Mouse (Mus musculus): Measurements from ENCODE around the gene Ift88. TPM values are rescaled to one million over a fixed set of nuclear protein-coding genes. Genes with fewer than 3 reads are reported as not detected.

Gene Ift88
- total and polyA plus RNA-seq, 3 experiments, result 6.7 to 12.3 (median 8.1) TPM

DNA sequence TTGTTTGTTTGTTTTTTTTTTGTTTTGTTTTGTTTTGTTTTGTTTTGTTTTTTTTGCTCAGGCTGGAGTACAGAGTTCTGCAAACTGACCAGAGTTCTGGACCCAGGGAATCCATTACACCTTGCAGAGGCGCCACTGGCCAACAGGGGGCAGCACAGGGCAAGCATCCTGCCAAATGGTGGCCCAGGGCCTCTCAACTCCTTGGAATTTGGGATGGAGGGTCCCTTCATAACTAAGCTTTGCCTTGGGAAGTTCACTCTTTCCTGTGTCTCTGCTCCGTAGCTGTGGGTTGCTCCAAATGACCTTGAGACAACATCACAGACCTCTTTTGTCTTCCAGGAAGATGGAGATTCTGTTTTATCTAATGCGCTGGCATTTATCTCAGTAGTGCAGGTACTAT lies 109.4 kb downstream of the Ift88 start:
- Histone ChIP-seq H3K9ac (ENCODE audit: insufficient read depth, low read depth) (no peak overlapping the region), H3K27ac (ENCODE audit: insufficient read depth, low read depth) (no peak overlapping the region), H3K79me2 (replicated peaks; ENCODE audit: control insufficient read depth, extremely low read depth, insufficient read depth, poor library complexity, severe bottlenecking) (no peaks in the 10 kb centered on the region), H3K4me1 (ENCODE audit: control insufficient read depth in 1 of 2, insufficient read depth in 2 of 2) (peaks cover 0 to 9% of the 10 kb centered on the region in 2 experiments; a peak in 2 of 4 replicates), H3K4me2 (ENCODE audit: insufficient read depth, low read depth, poor library complexity, severe bottlenecking) (no peak overlapping the region), H3K27me3 (replicated peaks) (peaks cover 4% of the 10 kb centered on the region), H3K36me3 (replicated peaks in 1 of 2; ENCODE audit: control insufficient read depth in 1 of 2, insufficient read depth in 1 of 2, low read length in 1 of 2) (no peaks in the 10 kb centered on the region), H3K9me3 (replicated peaks; ENCODE audit: low read length) (no peaks in the 10 kb centered on the region), H3K4me3 (replicated peaks in 1 of 3; ENCODE audit: low read depth in 2 of 3, low read length in 2 of 3, poor library complexity in 1 of 3) (no peak overlapping the region)
- dilution Hi-C loops (cut with MboI; ENCODE audit: extremely low pct_ligation_motif_present, extremely low pct_unique_long_range_greater_than_20kb, low sequenced_read_pairs) (no loop called here), in situ Hi-C loops (cut with MboI; ENCODE audit: low pct_ligation_motif_present, low pct_unique_long_range_greater_than_20kb, low sequenced_read_pairs) (no loop called here)
- peak; percentile 32 for DNase-seq (ENCODE audit: extremely low read depth)
- no peak for TF ChIP-seq HCFC1 (IDR thresholded peaks at IDR 0.05; ENCODE audit: low read depth, low read length)
- TF ChIP-seq RAD21 (IDR thresholded peaks at IDR 0.05; ENCODE audit: low read depth, low read length), result peak; percentile 66
- no peak for TF ChIP-seq BHLHE40 (IDR thresholded peaks at IDR 0.05; ENCODE audit: low read depth, low read length)
- TF ChIP-seq MXI1 (IDR thresholded peaks at IDR 0.05; ENCODE audit: low read depth, low read length), result no peak
- peak; percentile 69 to 78 for TF ChIP-seq CTCF (conservative IDR thresholded peaks at IDR 0.05 in 1 of 2, IDR thresholded peaks at IDR 0.05 in 1 of 2; ENCODE audit: low read depth in 2 of 2, low read length in 2 of 2)
- peak; percentile 58 for TF ChIP-seq SMC3 (IDR thresholded peaks at IDR 0.05; ENCODE audit: low read depth, low read length)

DNA sequence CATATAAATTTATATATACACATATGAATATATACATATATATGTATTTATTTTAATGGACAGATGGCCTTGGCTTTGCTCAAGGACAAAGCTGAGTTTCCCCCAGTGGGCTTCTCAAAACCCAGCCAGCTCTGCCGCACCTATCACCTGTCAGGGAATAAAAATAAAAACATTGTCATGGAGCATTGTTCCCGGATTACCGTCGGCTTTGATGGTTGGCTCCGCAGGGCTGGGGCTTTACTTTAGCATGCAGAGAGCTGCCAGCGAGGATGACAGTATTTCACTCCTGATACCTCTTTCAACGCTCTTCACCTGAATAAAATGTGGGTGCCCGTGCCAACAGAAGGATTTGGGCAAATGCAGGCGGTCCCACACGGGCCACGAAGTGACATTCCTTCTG lies 110.0 kb downstream of the Ift88 start:
- H3K4me1 ChIP-seq (ENCODE audit: control insufficient read depth in 1 of 2, insufficient read depth in 2 of 2), result peaks cover 0 to 9% of the 10 kb centered on the region in 2 experiments; a peak in 2 of 4 replicates
- no peaks in the 10 kb centered on the region for H3K9me3 ChIP-seq (replicated peaks; ENCODE audit: low read length)
- no peak for DNase-seq (ENCODE audit: extremely low read depth)
- H3K36me3 ChIP-seq (replicated peaks in 1 of 2; ENCODE audit: control insufficient read depth in 1 of 2, insufficient read depth in 1 of 2, low read length in 1 of 2), result no peaks in the 10 kb centered on the region
- dilution Hi-C loops (cut with MboI; ENCODE audit: extremely low pct_ligation_motif_present, extremely low pct_unique_long_range_greater_than_20kb, low sequenced_read_pairs), result no loop called here
- TF ChIP-seq BHLHE40 (IDR thresholded peaks at IDR 0.05; ENCODE audit: low read depth, low read length) (no peak), SIN3A (IDR thresholded peaks at IDR 0.05; ENCODE audit: low read length) (no peak), E2F4 (IDR thresholded peaks at IDR 0.05; ENCODE audit: insufficient replicate concordance, low read depth, low read length) (no peak), UBTF (IDR thresholded peaks at IDR 0.05; ENCODE audit: low read depth, low read length) (no peak), GABPA (IDR thresholded peaks at IDR 0.05; ENCODE audit: insufficient replicate concordance, low read depth, low read length) (no peak), SMC3 (IDR thresholded peaks at IDR 0.05; ENCODE audit: low read depth, low read length) (no peak), MAFK (IDR thresholded peaks at IDR 0.05; ENCODE audit: insufficient replicate concordance, low read length) (no peak)
- no peaks in the 10 kb centered on the region for H3K79me2 ChIP-seq (replicated peaks; ENCODE audit: control insufficient read depth, extremely low read depth, insufficient read depth, poor library complexity, severe bottlenecking)
- peaks cover 3% of the 10 kb centered on the region for H3K27me3 ChIP-seq (replicated peaks)
- H3K4me2 ChIP-seq (ENCODE audit: insufficient read depth, low read depth, poor library complexity, severe bottlenecking), result no peak overlapping the region
- H3K9ac ChIP-seq (ENCODE audit: insufficient read depth, low read depth), result no peak overlapping the region
- H3K27ac ChIP-seq (ENCODE audit: insufficient read depth, low read depth), result no peak overlapping the region
- in situ Hi-C loops (cut with MboI; ENCODE audit: low pct_ligation_motif_present, low pct_unique_long_range_greater_than_20kb, low sequenced_read_pairs), result no loop called here
- no peak overlapping the region for H3K4me3 ChIP-seq (replicated peaks in 1 of 3; ENCODE audit: low read depth in 2 of 3, low read length in 2 of 3, poor library complexity in 1 of 3)

DNA sequence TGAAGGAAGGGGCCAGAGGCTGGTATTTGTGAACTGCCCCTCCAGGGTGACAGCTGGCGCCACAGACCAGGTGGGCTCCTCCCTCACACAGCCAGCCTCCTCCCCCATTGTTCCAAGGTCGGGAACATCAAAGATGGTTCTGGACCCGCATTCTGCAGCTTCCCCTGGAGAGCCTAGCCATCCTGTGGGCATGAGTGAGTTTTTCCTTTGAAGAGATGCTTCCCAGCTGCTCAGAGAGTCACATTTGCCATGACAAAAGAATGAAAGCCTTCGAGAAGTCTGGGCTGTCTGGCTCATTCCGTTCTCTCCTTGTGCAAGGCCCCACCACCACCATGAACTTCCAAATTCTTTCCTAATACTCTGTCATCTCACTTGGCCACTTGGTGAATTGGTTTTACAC lies 110.5 kb downstream of the Ift88 start:
- TF ChIP-seq BHLHE40 (IDR thresholded peaks at IDR 0.05; ENCODE audit: low read depth, low read length) (no peak), MAX (IDR thresholded peaks at IDR 0.05; ENCODE audit: low read length) (no peak), SIN3A (IDR thresholded peaks at IDR 0.05; ENCODE audit: low read length) (no peak), HCFC1 (IDR thresholded peaks at IDR 0.05; ENCODE audit: low read depth, low read length) (no peak), USF1 (IDR thresholded peaks at IDR 0.05; ENCODE audit: low read depth, low read length) (no peak), TBP (conservative IDR thresholded peaks at IDR 0.05; ENCODE audit: low read depth, low read length) (no peak), CHD2 (IDR thresholded peaks at IDR 0.05; ENCODE audit: low read length) (no peak), EP300 (IDR thresholded peaks at IDR 0.05; ENCODE audit: low read length) (no peak), KAT2A (IDR thresholded peaks at IDR 0.05; ENCODE audit: insufficient replicate concordance, low read length) (no peak), POLR2AphosphoS2 (IDR thresholded peaks at IDR 0.05; ENCODE audit: low read depth, low read length) (no peak), NELFE (IDR thresholded peaks at IDR 0.05; ENCODE audit: low read depth, low read length) (no peak), ETS1 (conservative IDR thresholded peaks at IDR 0.05; ENCODE audit: low read depth, low read length) (no peak), E2F4 (IDR thresholded peaks at IDR 0.05; ENCODE audit: insufficient replicate concordance, low read depth, low read length) (no peak), RCOR1 (conservative IDR thresholded peaks at IDR 0.05; ENCODE audit: low read depth, low read length) (no peak), MAFK (IDR thresholded peaks at IDR 0.05; ENCODE audit: insufficient replicate concordance, low read length) (no peak), SMC3 (IDR thresholded peaks at IDR 0.05; ENCODE audit: low read depth, low read length) (no peak), MXI1 (IDR thresholded peaks at IDR 0.05; ENCODE audit: low read depth, low read length) (no peak), ZC3H11A (IDR thresholded peaks at IDR 0.05; ENCODE audit: low read depth, low read length) (no peak), CHD1 (IDR thresholded peaks at IDR 0.05; ENCODE audit: low read depth, low read length) (no peak)
- no peak overlapping the region for H3K4me2 ChIP-seq (ENCODE audit: insufficient read depth, low read depth, poor library complexity, severe bottlenecking)
- no peak overlapping the region for H3K4me3 ChIP-seq (replicated peaks in 1 of 3; ENCODE audit: low read depth in 2 of 3, low read length in 2 of 3, poor library complexity in 1 of 3)
- H3K4me1 ChIP-seq (ENCODE audit: control insufficient read depth in 1 of 2, insufficient read depth in 2 of 2), result peaks cover 0 to 9% of the 10 kb centered on the region in 2 experiments; a peak in 2 of 4 replicates
- dilution Hi-C loops (cut with MboI; ENCODE audit: extremely low pct_ligation_motif_present, extremely low pct_unique_long_range_greater_than_20kb, low sequenced_read_pairs), result no loop called here
- H3K79me2 ChIP-seq (replicated peaks; ENCODE audit: control insufficient read depth, extremely low read depth, insufficient read depth, poor library complexity, severe bottlenecking), result no peaks in the 10 kb centered on the region
- in situ Hi-C loops (cut with MboI; ENCODE audit: low pct_ligation_motif_present, low pct_unique_long_range_greater_than_20kb, low sequenced_read_pairs), result no loop called here
- peaks cover 3% of the 10 kb centered on the region for H3K27me3 ChIP-seq (replicated peaks)
- no peak overlapping the region for H3K27ac ChIP-seq (ENCODE audit: insufficient read depth, low read depth)
- H3K36me3 ChIP-seq (replicated peaks in 1 of 2; ENCODE audit: control insufficient read depth in 1 of 2, insufficient read depth in 1 of 2, low read length in 1 of 2), result no peaks in the 10 kb centered on the region
- DNase-seq (ENCODE audit: extremely low read depth), result no peak
- H3K9ac ChIP-seq (ENCODE audit: insufficient read depth, low read depth), result no peak overlapping the region
- H3K9me3 ChIP-seq (replicated peaks; ENCODE audit: low read length), result no peaks in the 10 kb centered on the region
